In genomic region chr10:121088679-121089078, GRCm38 (mm10) we compare ENCODE assay signal across 18 mouse cellular contexts. TPM values are rescaled to one million over a fixed set of nuclear protein-coding genes. Genes with fewer than 3 reads are reported as not detected.
DNase-seq lines count a peak whose midpoint lies in the region; ATAC-seq and TF ChIP-seq lines count a peak whose summit lies in the region.
"Had no signal": no experiment of that assay in that cellular context is flagged by ENCODE, and none has a peak within 500 bp of the region (broad histone marks: within the 10 kb centered on the region; RNA-seq: fewer than 3 reads in every experiment).

No protein-coding gene starts in this region.

- peak; percentile 21; the same call in 1 of the 2 replicates for ATAC-seq in lung, embryonic 14.5 days (ENCODE audit: insufficient read depth)
- no peak; the same call in 1 of the 2 replicates for ATAC-seq in lung, postnatal 0 days
- ATAC-seq: forebrain, embryonic 15.5 days; forebrain, postnatal 0 days had no signal

- no peaks in the 10 kb centered on the region for H3K4me1 ChIP-seq in kidney, adult 2 months (ENCODE audit: control insufficient read depth, insufficient read depth, low read length)
- H3K4me1 ChIP-seq in lung, embryonic 14.5 days (ENCODE audit: insufficient read depth) = peaks cover 5% of the 10 kb centered on the region; the same call in 1 of the 2 replicates
- no peaks in the 10 kb centered on the region for H3K4me1 ChIP-seq in lung, postnatal 0 days (ENCODE audit: insufficient read depth, low read depth, low read length)

- TF ChIP-seq CTCF in kidney, adult 2 months (conservative IDR thresholded peaks at IDR 0.05; ENCODE audit: insufficient read depth, insufficient read length, low read depth, low read length) = no peak
- no peak for TF ChIP-seq CTCF in lung, embryonic 14.5 days (IDR thresholded peaks at IDR 0.05; ENCODE audit: low read depth)
- TF ChIP-seq CTCF in lung, postnatal 0 days (IDR thresholded peaks at IDR 0.05) = no peak

- peak; percentile 13 for DNase-seq in kidney, adult 2 months
- DNase-seq in kidney, adult 8-10 months = no peak
- peak; percentile 64 for DNase-seq in lung, embryonic 14.5 days
- no peak for DNase-seq in lung, postnatal 14 days
- peak; percentile 10 for DNase-seq in lung, postnatal 0 days (ENCODE audit: low spot score)
- DNase-seq in lung, postnatal 10 days = no peak
- DNase-seq in urinary bladder, postnatal 25 days (ENCODE audit: low spot score) = no peak
- DNase-seq: adrenal gland, adult 2 months; adrenal gland, postnatal 25 days; cerebellum, adult 11-12 months; cerebellum, adult 2 months; cerebellum, adult 9-10 months; cerebellum, postnatal 10 days; cerebellum, postnatal 25 days; forebrain, postnatal 0 days had no signal

- H3K36me3 ChIP-seq in kidney, adult 2 months (ENCODE audit: control insufficient read depth, insufficient read depth, low read length) = no peaks in the 10 kb centered on the region
- no peaks in the 10 kb centered on the region for H3K36me3 ChIP-seq in lung, embryonic 14.5 days (ENCODE audit: insufficient read depth)
- no peaks in the 10 kb centered on the region for H3K36me3 ChIP-seq in lung, postnatal 0 days (ENCODE audit: insufficient read depth, low read length)
- H3K36me3 ChIP-seq: forebrain, embryonic 15.5 days had no signal

- H3K4me2 ChIP-seq in lung, embryonic 14.5 days = no peak overlapping the region
- no peak overlapping the region for H3K4me2 ChIP-seq in lung, postnatal 0 days (replicated peaks; ENCODE audit: low read depth, low read length)

- no peak for TF ChIP-seq EP300 in lung, postnatal 0 days (IDR thresholded peaks at IDR 0.05)

- no peaks in the 10 kb centered on the region for H3K9me3 ChIP-seq in lung, embryonic 14.5 days (ENCODE audit: low read depth, low read length)
- no peaks in the 10 kb centered on the region for H3K9me3 ChIP-seq in lung, postnatal 0 days (ENCODE audit: low read length)
- H3K9me3 ChIP-seq: forebrain, embryonic 13.5 days; forebrain, embryonic 15.5 days had no signal

- H3K9ac ChIP-seq in lung, embryonic 14.5 days = no peak overlapping the region
- H3K9ac ChIP-seq in lung, postnatal 0 days (replicated peaks; ENCODE audit: low read depth) = no peak overlapping the region
- H3K9ac ChIP-seq: forebrain, embryonic 13.5 days; forebrain, embryonic 15.5 days; forebrain, postnatal 0 days had no signal

- no peak overlapping the region for H3K4me3 ChIP-seq in kidney, adult 2 months (ENCODE audit: insufficient read depth, low read depth, low read length)
- H3K4me3 ChIP-seq in lung, embryonic 14.5 days (ENCODE audit: low read depth, low read length) = no peak overlapping the region
- H3K4me3 ChIP-seq in lung, postnatal 0 days (ENCODE audit: low read depth, low read length) = no peak overlapping the region
- H3K4me3 ChIP-seq: forebrain, embryonic 13.5 days; forebrain, embryonic 15.5 days had no signal

- no peaks in the 10 kb centered on the region for H3K27me3 ChIP-seq in kidney, adult 2 months (replicated peaks; ENCODE audit: control insufficient read depth, insufficient read depth, low read length)
- no peaks in the 10 kb centered on the region for H3K27me3 ChIP-seq in lung, embryonic 14.5 days (ENCODE audit: insufficient read depth, low read length)
- no peaks in the 10 kb centered on the region for H3K27me3 ChIP-seq in lung, postnatal 0 days (replicated peaks; ENCODE audit: insufficient read depth, low read length)
- H3K27me3 ChIP-seq: forebrain, embryonic 15.5 days had no signal

- no peak overlapping the region for H3K27ac ChIP-seq in kidney, adult 2 months (ENCODE audit: insufficient read depth, low read depth, low read length)
- no peak overlapping the region for H3K27ac ChIP-seq in lung, embryonic 14.5 days (ENCODE audit: low read depth)
- H3K27ac ChIP-seq in lung, postnatal 0 days (ENCODE audit: low read length) = no peak overlapping the region
- H3K27ac ChIP-seq: forebrain, embryonic 13.5 days; forebrain, embryonic 15.5 days had no signal

- TF ChIP-seq POLR2A in kidney, adult 2 months (IDR thresholded peaks at IDR 0.05; ENCODE audit: low read depth, low read length) = no peak

- 55% methylated on average over 5 of the region's 5 CpGs for WGBS in kidney, adult 2 months
- WGBS in lung, embryonic 14.5 days = 64% methylated on average over 5 of the region's 5 CpGs
- WGBS in lung, postnatal 0 days = 62% methylated on average over 5 of the region's 5 CpGs

RNA-seq across cellular contexts. Expression of gene Wif1, which starts 54.9 kb away (rescaled TPM):
- polyA plus RNA-seq in kidney, adult 2 months (2012; rRNA removed) = 1.8 and 2.3 TPM in 2 replicates
- 7.5 and 8.9 TPM in 2 replicates for polyA plus RNA-seq in lung, embryonic 14.5 days (2014; fragmentation: Nextera tagmentation; extraction: Ambion mirVana)
- polyA plus RNA-seq in lung, postnatal 0 days (2015; fragmentation: Nextera tagmentation; extraction: Ambion mirVana) = 9.0 and 10.2 TPM in 2 replicates
- polyA plus RNA-seq: C2C12 had no signal

Comparison
In these comparisons a context has a peak if more than half of its experiments do, and no peak if none do; other contexts are left out.
1. DNase-seq: peak in kidney, adult 2 months (single experiment), lung, embryonic 14.5 days (single experiment) and lung, postnatal 0 days (single experiment); none in kidney, adult 8-10 months (0 of 2), lung, postnatal 14 days (single experiment), lung, postnatal 10 days (single experiment) and urinary bladder, postnatal 25 days (single experiment).